Mouse (Mus musculus): ENCODE measurements around the gene Cpa5.

GRCm38 (mm10) chr6:30667585-30667984 is 56.8 kb downstream of the Cpa5 start:
- TF ChIP-seq CTCF (IDR thresholded peaks at IDR 0.05; ENCODE audit: insufficient read depth, low read depth, low read length) (no peak), POLR2A (IDR thresholded peaks at IDR 0.05; ENCODE audit: insufficient read depth, low read depth, low read length) (no peak)

Data from olfactory bulb, adult 2 months (tissue).